Comparison of ENCODE assay signal across 21 mouse cellular contexts in the genomic region with DNA sequence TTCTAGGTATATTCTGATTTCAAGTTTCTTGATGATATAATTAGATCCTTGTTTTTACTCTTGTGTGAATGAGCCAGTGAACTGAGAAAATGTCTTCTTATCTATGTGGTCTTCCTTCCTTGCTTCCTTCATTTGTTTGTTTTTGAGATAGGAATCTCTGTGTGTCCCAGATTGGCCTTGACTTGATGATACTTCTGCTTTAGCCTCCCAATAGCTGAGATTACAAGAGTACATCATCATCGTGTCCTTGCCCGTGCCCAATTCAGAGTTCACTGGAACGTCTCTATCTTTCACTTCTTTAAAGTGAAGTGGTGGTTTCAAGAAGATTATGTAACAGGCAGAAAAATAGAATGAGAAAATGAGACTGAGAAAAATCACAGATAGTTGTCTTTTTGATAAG. TPM values are rescaled to one million over a fixed set of nuclear protein-coding genes. Genes with fewer than 3 reads are reported as not detected.
A peak's percentile ranks its signal among the peaks of the same experiment; 100 is the strongest.
DNase-seq lines count a peak whose midpoint lies in the region; ATAC-seq lines count a peak whose summit lies in the region.
"Had no signal": no experiment of that assay in that cellular context is flagged by ENCODE, and none has a peak within 500 bp of the region (broad histone marks: within the 10 kb centered on the region; RNA-seq: fewer than 3 reads in every experiment).

No protein-coding gene starts in this region.

- ATAC-seq in granulocyte monocyte progenitor cell, adult 5-6 weeks (replicated peaks; ENCODE audit: poor library complexity, severe bottlenecking), result peak; percentile 55
- ATAC-seq in megakaryocyte, adult 5-6 weeks (ENCODE audit: poor library complexity, severe bottlenecking), result peak; percentile 45; the same call in 1 of the 2 replicates
- ATAC-seq: activated CD4-positive, CD25-positive, alpha-beta regulatory T cell, adult 4 months; CD4-positive, CD25-positive, alpha-beta regulatory T cell, adult 4 months; Patski had no signal

- DNase-seq in adrenal gland, adult (ENCODE audit: inconsistent age in 2 of 2, low spot score in 1 of 2), result peak; percentile 5 to 54
- no peak for DNase-seq in adrenal gland, adult 2 months
- DNase-seq in 416B (ENCODE audit: low read depth), result peak; percentile 70
- DNase-seq in gastrocnemius, postnatal 4 days (ENCODE audit: low spot score in 2 of 2), result no peak
- no peak for DNase-seq in frontal cortex, postnatal 36 days (ENCODE audit: low spot score in 2 of 2)
- DNase-seq in testis, postnatal 10 days (ENCODE audit: low spot score), result no peak
- DNase-seq: adrenal gland, adult 8-10 months; adrenal gland, postnatal 10 days; adrenal gland, postnatal 14 days; adrenal gland, postnatal 25 days; B cell, adult 2 months; cerebellum, adult 11 months; cerebellum, adult 11-12 months; cerebellum, adult 18-20 months; cerebellum, adult 2 months; cerebellum, adult 8-10 months had no signal

RNA-seq across cellular contexts. Expression of gene Abcb7, which starts 14.5 kb away (rescaled TPM):
- 10 to 100 TPM; 29.6 to 33.2 TPM for total RNA-seq in adrenal gland, adult 2 months (2021)
- 9.4 and 15.1 TPM in 2 replicates for polyA plus RNA-seq in adrenal gland, adult 2 months (2012; rRNA removed)
- 28.0 and 32.4 TPM in 2 replicates for total RNA-seq in granulocyte monocyte progenitor cell, adult 5-6 weeks (2014; fragmentation: Nextera tagmentation)
- 69.5 and 77.3 TPM in 2 replicates for total RNA-seq in granulocyte monocyte progenitor cell, adult 5-6 weeks (2017)
- total RNA-seq in megakaryocyte, adult 5-6 weeks (2015), result 62.0 and 72.0 TPM in 2 replicates
- 88.5 and 88.8 TPM in 2 replicates for total RNA-seq in megakaryocyte, adult 5-6 weeks (2017)
- total RNA-seq in gastrocnemius, postnatal 4 days (2021), result 10 to 100 TPM; 17.4 to 27.3 TPM

RNA-seq across cellular contexts. Expression of gene Uprt, which starts 54.5 kb away (rescaled TPM):
- 10 to 100 TPM; 13.6 to 15.6 TPM for total RNA-seq in adrenal gland, adult 2 months (2021)
- 3.1 and 5.0 TPM in 2 replicates for polyA plus RNA-seq in adrenal gland, adult 2 months (2012; rRNA removed)
- total RNA-seq in granulocyte monocyte progenitor cell, adult 5-6 weeks (2014; fragmentation: Nextera tagmentation), result 18.8 and 22.5 TPM in 2 replicates
- 6.3 and 6.9 TPM in 2 replicates for total RNA-seq in granulocyte monocyte progenitor cell, adult 5-6 weeks (2017)
- 30.5 and 36.1 TPM in 2 replicates for total RNA-seq in megakaryocyte, adult 5-6 weeks (2015)
- 8.5 and 10.7 TPM in 2 replicates for total RNA-seq in megakaryocyte, adult 5-6 weeks (2017)
- 10 to 100 TPM; 10.2 TPM for total RNA-seq in gastrocnemius, postnatal 4 days (2021)

Comparison
In these comparisons a context has a peak if more than half of its experiments do, and no peak if none do; other contexts are left out.
1. DNase-seq: peak in adrenal gland, adult (2 of 2) and 416B (single experiment); none in adrenal gland, adult 2 months (single experiment), gastrocnemius, postnatal 4 days (0 of 2), frontal cortex, postnatal 36 days (0 of 2) and testis, postnatal 10 days (single experiment).